Mouse (Mus musculus) myocyte (in vitro differentiated cells): ENCODE measurements at regions not wholly inside any gene's neighbourhood (a gene's known extent, or its start where the extent isn't known, plus 50 kb on each side); places are given as distances from the start of the nearest gene placed in this dataset.

ENCODE experiments used
- H3K27me3 ChIP-seq: one replicate; pipeline ENCODE4 v1.6.1; 2011; ENCODE audit not compliant: control insufficient read depth, insufficient read depth, insufficient read length
- H3K36me3 ChIP-seq: one replicate; pipeline ENCODE4 v1.6.1; 2011; ENCODE audit not compliant: control insufficient read depth, insufficient read depth
- H3K4me2 ChIP-seq: one replicate; pipeline ENCODE4 v1.6.1; 2011; ENCODE audit warnings: low read depth, control low read depth
- H3K4me3 ChIP-seq: one replicate; pipeline ENCODE4 v1.5.1; 2011; ENCODE audit warnings: mild to moderate bottlenecking, control low read depth, moderate library complexity
- H3K79me2 ChIP-seq: one replicate; pipeline ENCODE4 v1.6.1; 2011; ENCODE audit not compliant: control insufficient read depth, insufficient read depth
- H3ac ChIP-seq: one replicate; pipeline ENCODE4 v1.6.1; 2011; ENCODE audit not compliant: control insufficient read depth, insufficient read length
- CEBPB ChIP-seq: IDR thresholded peaks from 2 replicates; pipeline ENCODE4 v1.6.1; 2011; ENCODE audit warnings: mild to moderate bottlenecking, moderate library complexity; ENCODE audit not compliant: poor library complexity, insufficient read depth, severe bottlenecking
- E2F4 ChIP-seq: IDR thresholded peaks from one replicate; pipeline ENCODE4 v1.6.1; 2011; ENCODE audit warnings: mild to moderate bottlenecking, control low read depth, moderate library complexity; ENCODE audit not compliant: insufficient read depth
- MAX ChIP-seq: IDR thresholded peaks from one replicate; pipeline ENCODE4 v1.6.1; 2011; ENCODE audit warnings: low read depth, mild to moderate bottlenecking, control low read depth
- MYOD1 ChIP-seq, 3 experiments: IDR thresholded peaks; one replicate each; pipeline ENCODE4 v1.6.1; 2011; ENCODE audit warnings: control low read depth in 2 of 3, low read depth in 2 of 3, mild to moderate bottlenecking in 2 of 3, moderate library complexity in 1 of 3; ENCODE audit not compliant: insufficient read length in 2 of 3, control insufficient read depth in 1 of 3
- MYOG ChIP-seq, 3 experiments: IDR thresholded peaks; one replicate each; pipeline ENCODE4 v1.6.1; 2011; ENCODE audit warnings: control low read depth in 2 of 3, low read depth in 2 of 3, mild to moderate bottlenecking in 2 of 3; ENCODE audit not compliant: insufficient read length in 2 of 3, control insufficient read depth in 1 of 3, insufficient read depth in 1 of 3
- POLR2A ChIP-seq: IDR thresholded peaks from one replicate; pipeline ENCODE4 v1.6.1; 2011; ENCODE audit warnings: low read depth, mild to moderate bottlenecking, control low read depth, moderate library complexity; ENCODE audit not compliant: insufficient read length
- POLR2AphosphoS2 ChIP-seq: IDR thresholded peaks from one replicate; pipeline ENCODE4 v1.6.1; 2011; ENCODE audit warnings: low read depth, control low read depth; ENCODE audit not compliant: insufficient read length
- REST ChIP-seq: IDR thresholded peaks from one replicate; pipeline ENCODE4 v1.6.1; 2011; ENCODE audit warnings: mild to moderate bottlenecking, control low read depth, moderate library complexity; ENCODE audit not compliant: insufficient read depth, insufficient read length
- SRF ChIP-seq: IDR thresholded peaks from one replicate; pipeline ENCODE4 v1.6.1; 2011; ENCODE audit warnings: low read depth; ENCODE audit not compliant: control insufficient read depth, insufficient read length
- TCF12 ChIP-seq: IDR thresholded peaks from one replicate; pipeline ENCODE4 v1.6.1; 2011; ENCODE audit warnings: mild to moderate bottlenecking, control low read depth; ENCODE audit not compliant: poor library complexity, insufficient read depth, severe bottlenecking
- TCF3 ChIP-seq: IDR thresholded peaks from one replicate; pipeline ENCODE4 v1.6.1; 2011; ENCODE audit warnings: low read depth, control low read depth; ENCODE audit not compliant: insufficient read length
- USF1 ChIP-seq: IDR thresholded peaks from one replicate; pipeline ENCODE4 v1.6.1; 2011; ENCODE audit warnings: low read depth, mild to moderate bottlenecking, control low read depth, moderate library complexity

DNA sequence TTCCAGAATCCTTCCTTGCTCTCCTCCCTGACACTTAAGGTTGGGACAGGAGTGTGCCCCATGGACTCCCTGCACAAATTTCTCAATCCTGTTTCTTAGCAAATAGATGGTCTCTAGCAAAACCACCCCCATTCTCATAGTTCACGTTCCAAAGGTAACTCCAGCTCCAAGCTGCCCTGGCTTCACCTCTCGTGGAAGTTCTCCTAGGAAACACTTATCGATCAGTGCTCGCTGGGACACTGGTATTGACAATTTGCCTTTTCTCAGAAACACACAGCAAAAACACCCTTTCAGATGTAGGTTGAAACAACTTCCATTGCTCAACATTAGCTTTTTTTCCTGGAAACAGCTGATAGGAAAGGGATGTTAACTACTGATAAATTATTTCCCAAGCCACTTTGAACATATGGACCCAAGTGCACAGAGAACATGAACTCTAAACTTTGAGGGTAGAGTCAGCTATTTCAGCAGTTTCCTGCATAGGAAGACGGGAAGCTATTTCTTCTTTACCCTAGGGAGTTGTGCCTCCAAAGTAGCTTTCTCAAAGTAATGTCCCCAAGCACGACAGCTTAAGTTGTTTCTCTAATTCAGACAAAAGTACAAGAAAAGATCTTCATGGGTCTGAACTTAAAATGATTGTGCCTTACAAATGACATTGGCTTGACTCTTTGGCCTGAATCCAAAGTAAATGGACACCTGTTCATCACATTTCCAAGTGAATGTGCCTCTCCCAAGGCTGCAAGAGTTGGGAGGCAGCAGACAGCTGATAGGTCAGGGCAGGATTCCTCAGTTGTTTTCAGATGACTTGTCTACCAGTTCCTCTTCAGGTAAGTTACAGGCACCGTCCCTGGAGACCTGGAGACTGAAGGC is 102.4 kb downstream of the Foxa2 start:
- no peak for TF ChIP-seq MYOG (IDR thresholded peaks at IDR 0.05; ENCODE audit: control insufficient read depth in 1 of 3, insufficient read depth in 1 of 3, insufficient read length in 2 of 3, low read depth in 2 of 3)
- no peak for TF ChIP-seq TCF12
- TF ChIP-seq E2F4, result no peak
- TF ChIP-seq MAX, result no peak
- no peak for TF ChIP-seq REST
- TF ChIP-seq MYOD1 (IDR thresholded peaks at IDR 0.05; ENCODE audit: control insufficient read depth in 1 of 3, insufficient read length in 2 of 3, low read depth in 2 of 3), result no peak
- no peak for TF ChIP-seq CEBPB
- no peak for TF ChIP-seq USF1
- TF ChIP-seq POLR2A, result no peak
- TF ChIP-seq POLR2AphosphoS2, result no peak
- no peak for TF ChIP-seq TCF3
- TF ChIP-seq SRF, result no peak
- Histone ChIP-seq H3K4me3 (no peak overlapping the region), H3K36me3 (no peaks in the 10 kb centered on the region), H3K4me2 (no peak overlapping the region), H3ac (no peak overlapping the region), H3K79me2 (no peaks in the 10 kb centered on the region), H3K27me3 (no peaks in the 10 kb centered on the region)

- no peaks in the 10 kb centered on the region for H3K79me2 ChIP-seq
- no peak overlapping the region for H3ac ChIP-seq
- H3K4me2 ChIP-seq, result no peak overlapping the region
- no peaks in the 10 kb centered on the region for H3K36me3 ChIP-seq
- no peaks in the 10 kb centered on the region for H3K27me3 ChIP-seq
- peak in 1 of 3 experiments; percentile 9 for TF ChIP-seq MYOD1 (IDR thresholded peaks at IDR 0.05; ENCODE audit: control insufficient read depth in 1 of 3, insufficient read length in 2 of 3, low read depth in 2 of 3)
- no peak for TF ChIP-seq TCF12
- no peak for TF ChIP-seq SRF
- TF ChIP-seq POLR2A, result no peak
- no peak for TF ChIP-seq REST
- H3K4me3 ChIP-seq, result no peak overlapping the region
Measured at GRCm38 (mm10) chr2:147942591-147942990, 104.2 kb downstream of the Foxa2 start.

DNA sequence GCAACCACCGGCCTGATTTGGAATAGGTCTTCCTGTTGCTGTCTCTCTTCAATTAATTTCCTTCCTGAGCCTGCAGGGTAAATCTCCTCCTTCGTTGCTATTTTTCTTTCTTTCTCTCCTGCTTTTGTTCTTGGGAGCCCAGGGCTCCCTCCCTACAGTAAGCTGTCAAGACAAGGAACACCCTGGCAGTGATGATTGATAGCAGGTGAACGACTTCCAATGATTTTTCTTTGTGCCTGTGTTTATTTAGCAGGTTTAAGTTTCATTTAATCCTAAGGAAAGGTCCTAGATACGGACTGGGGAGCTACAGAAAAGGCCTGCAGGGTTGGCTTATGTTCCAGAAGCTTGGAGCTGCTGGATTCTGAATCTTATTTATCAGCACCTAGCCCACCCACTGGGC is 105.5 kb downstream of the Foxa2 start:
- Histone ChIP-seq H3K4me3 (no peak overlapping the region), H3K27me3 (no peaks in the 10 kb centered on the region), H3ac (no peak overlapping the region), H3K36me3 (no peaks in the 10 kb centered on the region), H3K79me2 (no peaks in the 10 kb centered on the region), H3K4me2 (no peak overlapping the region)
- TF ChIP-seq MYOD1 (IDR thresholded peaks at IDR 0.05; ENCODE audit: control insufficient read depth in 1 of 3, insufficient read length in 2 of 3, low read depth in 2 of 3), result no peak
- TF ChIP-seq SRF, result no peak
- no peak for TF ChIP-seq POLR2A
- no peak for TF ChIP-seq MAX
- TF ChIP-seq CEBPB, result no peak
- no peak for TF ChIP-seq E2F4
- no peak for TF ChIP-seq TCF12
- no peak for TF ChIP-seq TCF3
- no peak for TF ChIP-seq MYOG (IDR thresholded peaks at IDR 0.05; ENCODE audit: control insufficient read depth in 1 of 3, insufficient read depth in 1 of 3, insufficient read length in 2 of 3, low read depth in 2 of 3)
- TF ChIP-seq USF1, result no peak
- TF ChIP-seq REST, result no peak
- no peak for TF ChIP-seq POLR2AphosphoS2

DNA sequence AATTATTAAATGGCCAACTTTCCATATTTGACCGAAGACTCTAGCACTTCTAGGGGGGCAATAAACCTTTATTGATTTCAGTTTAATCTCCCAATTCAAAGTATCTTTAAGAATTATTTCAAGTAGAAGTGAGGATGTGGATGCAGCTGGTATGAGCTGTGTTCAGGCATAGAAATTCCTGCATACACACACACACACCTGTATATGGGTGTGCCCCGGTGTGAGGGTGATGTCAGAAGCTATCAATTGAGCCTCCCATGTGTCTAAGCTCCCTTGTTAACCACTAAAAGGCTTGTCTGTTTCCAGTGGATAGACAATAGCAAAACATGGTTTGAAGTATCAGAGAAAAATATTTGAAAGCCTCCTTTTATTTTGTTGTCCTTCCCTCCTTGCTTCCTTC is 114.3 kb downstream of the Foxa2 start:
- no peaks in the 10 kb centered on the region for H3K27me3 ChIP-seq
- TF ChIP-seq TCF12 (no peak), REST (no peak), USF1 (no peak), MYOG (IDR thresholded peaks at IDR 0.05; ENCODE audit: control insufficient read depth in 1 of 3, insufficient read depth in 1 of 3, insufficient read length in 2 of 3, low read depth in 2 of 3) (no peak), TCF3 (no peak), CEBPB (no peak), SRF (no peak), POLR2A (no peak), E2F4 (no peak), POLR2AphosphoS2 (no peak), MAX (no peak), MYOD1 (IDR thresholded peaks at IDR 0.05; ENCODE audit: control insufficient read depth in 1 of 3, insufficient read length in 2 of 3, low read depth in 2 of 3) (no peak)
- no peak overlapping the region for H3ac ChIP-seq
- H3K36me3 ChIP-seq, result no peaks in the 10 kb centered on the region
- no peak overlapping the region for H3K4me3 ChIP-seq
- no peak overlapping the region for H3K4me2 ChIP-seq
- no peaks in the 10 kb centered on the region for H3K79me2 ChIP-seq
